Mouse (Mus musculus) right cerebral cortex, postnatal 14 days (tissue): ENCODE measurements around the gene Cds1.
"Not testable (repeated sequence)": the region's sequence is repeated elsewhere in the genome, so short reads cannot be mapped to it uniquely, and the experiment has no call there.

Experiments used
- DNase-seq: peaks from one replicate; pipeline ENCODE4 v3.0.0; 2022

Gene Cds1

GRCm38 (mm10) chr5:101832042-101832441 is 67.1 kb downstream of the Cds1 start:
- no peak for DNase-seq

GRCm38 (mm10) chr5:101832991-101833390 is 68.1 kb downstream of the Cds1 start:
- no peak for DNase-seq

- no peak for DNase-seq
These were observed 68.9 kb downstream of the Cds1 start for GRCm38 (mm10) chr5:101833875-101834274.

- DNase-seq, result no peak
These were observed 71.3 kb downstream of the Cds1 start for GRCm38 (mm10) chr5:101836221-101836620.

GRCm38 (mm10) chr5:101837605-101838004 is 72.7 kb downstream of the Cds1 start:
- not testable (repeated sequence) for DNase-seq

GRCm38 (mm10) chr5:101840476-101840875 is 75.5 kb downstream of the Cds1 start:
- no peak for DNase-seq

- no peak for DNase-seq
These were observed 80.1 kb downstream of the Cds1 start for GRCm38 (mm10) chr5:101845011-101845410.

- DNase-seq, result no peak
These were observed 81.0 kb downstream of the Cds1 start for GRCm38 (mm10) chr5:101845930-101846329.

GRCm38 (mm10) chr5:101847323-101847722 is 82.4 kb downstream of the Cds1 start:
- DNase-seq, result no peak

- no peak for DNase-seq
These were observed 82.8 kb downstream of the Cds1 start for GRCm38 (mm10) chr5:101847762-101848161.

GRCm38 (mm10) chr5:101851133-101851532 is 86.2 kb downstream of the Cds1 start:
- no peak for DNase-seq

GRCm38 (mm10) chr5:101852116-101852680 is 87.3 kb downstream of the Cds1 start:
- DNase-seq, result no peak

- no peak for DNase-seq
These were observed 89.2 kb downstream of the Cds1 start for GRCm38 (mm10) chr5:101854100-101854499.

GRCm38 (mm10) chr5:101854667-101855066 is 89.7 kb downstream of the Cds1 start:
- DNase-seq, result no peak

- DNase-seq, result no peak
These were observed 90.5 kb downstream of the Cds1 start for GRCm38 (mm10) chr5:101855475-101855874.

GRCm38 (mm10) chr5:101858891-101859436 is 94.0 kb downstream of the Cds1 start:
- no peak for DNase-seq

- DNase-seq, result no peak
These were observed 97.0 kb downstream of the Cds1 start for GRCm38 (mm10) chr5:101861786-101862571.

- no peak for DNase-seq
These were observed 97.7 kb downstream of the Cds1 start for GRCm38 (mm10) chr5:101862651-101863050.

- no peak for DNase-seq
These were observed 99.0 kb downstream of the Cds1 start for GRCm38 (mm10) chr5:101863946-101864345.

- DNase-seq, result no peak
These were observed 101.8 kb downstream of the Cds1 start for GRCm38 (mm10) chr5:101866722-101867121.
